Mouse (Mus musculus): ENCODE results near the gene Tfip11. TPM values are rescaled to one million over a fixed set of nuclear protein-coding genes. Genes with fewer than 3 reads are reported as not detected.
A peak's percentile ranks its signal among the peaks of the same experiment; 100 is the strongest.

Tfip11 gene
- polyA plus RNA-seq, 1 experiment from 2014 or later = 30.9 TPM

- Histone ChIP-seq H3K9me3 (no peaks in the 10 kb centered on the region), H3K36me3 (peaks cover 69% of the 10 kb centered on the region), H3K27me3 (no peaks in the 10 kb centered on the region), H3K9ac (no peak overlapping the region), H3K4me1 (replicated peaks) (peaks cover 25% of the 10 kb centered on the region), H3K4me2 (no peak overlapping the region), H3K4me3 (no peak overlapping the region), H3K27ac (replicated peaks) (no peak overlapping the region)
- no peak for ATAC-seq (ENCODE audit: low FRiP score, low read depth)
- 94% methylated on average over 14 of the region's 14 CpGs for WGBS
These were observed 3.8 kb downstream of the Tfip11 start for GRCm38 (mm10) chr5:112329805-112330564.

GRCm38 (mm10) chr5:112335473-112335872, 9.3 kb downstream of the Tfip11 start:
- Histone ChIP-seq H3K4me2 (no peak overlapping the region), H3K9ac (no peak overlapping the region), H3K27ac (replicated peaks) (no peak overlapping the region), H3K4me3 (no peak overlapping the region), H3K4me1 (replicated peaks) (no peaks in the 10 kb centered on the region), H3K9me3 (no peaks in the 10 kb centered on the region), H3K27me3 (no peaks in the 10 kb centered on the region), H3K36me3 (peaks cover 84% of the 10 kb centered on the region)
- no peak; the same call in 1 of the 2 replicates for ATAC-seq (ENCODE audit: low FRiP score, low read depth)
- 33% methylated on average over 2 of the region's 2 CpGs for WGBS

- H3K27ac ChIP-seq (replicated peaks) = no peak overlapping the region
- H3K4me3 ChIP-seq = no peak overlapping the region
- H3K9ac ChIP-seq = no peak overlapping the region
- peaks cover 69% of the 10 kb centered on the region for H3K36me3 ChIP-seq
- no peak for ATAC-seq (ENCODE audit: low FRiP score, low read depth)
- H3K27me3 ChIP-seq = no peaks in the 10 kb centered on the region
- WGBS = 92% methylated on average over 22 of the region's 22 CpGs
- no peak overlapping the region for H3K4me2 ChIP-seq
- H3K9me3 ChIP-seq = no peaks in the 10 kb centered on the region
- H3K4me1 ChIP-seq (replicated peaks) = peaks cover 6% of the 10 kb centered on the region
These were observed 10.8 kb downstream of the Tfip11 start for GRCm38 (mm10) chr5:112337004-112337403.

- H3K4me2 ChIP-seq = no peak overlapping the region
- peaks cover 23% of the 10 kb centered on the region for H3K4me1 ChIP-seq (replicated peaks)
- H3K36me3 ChIP-seq = peaks cover 47% of the 10 kb centered on the region
- no peaks in the 10 kb centered on the region for H3K9me3 ChIP-seq
- WGBS = 70% methylated on average over 7 of the region's 7 CpGs
- no peak for ATAC-seq (ENCODE audit: low FRiP score, low read depth)
- H3K27ac ChIP-seq (replicated peaks) = no peak overlapping the region
- no peak overlapping the region for H3K4me3 ChIP-seq
- no peaks in the 10 kb centered on the region for H3K27me3 ChIP-seq
- no peak overlapping the region for H3K9ac ChIP-seq
These were observed 13.1 kb downstream of the Tfip11 start for GRCm38 (mm10) chr5:112339215-112339614.

GRCm38 (mm10) chr5:112342463-112343204, 16.5 kb downstream of the Tfip11 start, which contains the start of the genes Srrd and Hps4:
Gene Srrd, minus strand, starts transcription at chr5:112343040.
Gene Hps4, plus strand, starts transcription at chr5:112343083.
- Histone ChIP-seq H3K9ac (peak within 1 kb of the TSS; percentile 69), H3K4me2 (peak within 1 kb of the TSS; percentile 79), H3K9me3 (no peaks in the 10 kb centered on the region), H3K36me3 (peaks cover 18% of the 10 kb centered on the region), H3K4me3 (peak within 1 kb of the TSS; percentile 71), H3K4me1 (replicated peaks) (peaks cover 47% of the 10 kb centered on the region), H3K27ac (replicated peaks) (peak within 1 kb of the TSS; percentile 63), H3K27me3 (no peaks in the 10 kb centered on the region)
- peak; percentile 74 for ATAC-seq (ENCODE audit: low FRiP score, low read depth)
- WGBS = 1% methylated on average over 64 of the region's 64 CpGs

- peak; percentile 73 for ATAC-seq (ENCODE audit: low FRiP score, low read depth)
- peaks cover 47% of the 10 kb centered on the region for H3K4me1 ChIP-seq (replicated peaks)
- peaks cover 17% of the 10 kb centered on the region for H3K36me3 ChIP-seq
- peak overlapping the region; percentile 53 for H3K27ac ChIP-seq (replicated peaks)
- peak overlapping the region; percentile 69 for H3K9ac ChIP-seq
- no peaks in the 10 kb centered on the region for H3K9me3 ChIP-seq
- H3K27me3 ChIP-seq = no peaks in the 10 kb centered on the region
- H3K4me3 ChIP-seq = peak overlapping the region; percentile 71
- 0% methylated on average over 24 of the region's 24 CpGs for WGBS
- H3K4me2 ChIP-seq = peak overlapping the region; percentile 79
These were observed 17.0 kb downstream of the Tfip11 start for GRCm38 (mm10) chr5:112343205-112343595.

GRCm38 (mm10) chr5:112344092-112344960, 18.2 kb downstream of the Tfip11 start:
- Histone ChIP-seq H3K27ac (replicated peaks) (no peak overlapping the region), H3K36me3 (peaks cover 16% of the 10 kb centered on the region), H3K9ac (no peak overlapping the region), H3K4me1 (replicated peaks) (peaks cover 47% of the 10 kb centered on the region), H3K4me2 (no peak overlapping the region), H3K4me3 (no peak overlapping the region), H3K9me3 (no peaks in the 10 kb centered on the region), H3K27me3 (no peaks in the 10 kb centered on the region)
- ATAC-seq (ENCODE audit: low FRiP score, low read depth) = no peak
- 75% methylated on average over 6 of the region's 6 CpGs for WGBS

- Histone ChIP-seq H3K27ac (replicated peaks) (no peak overlapping the region), H3K4me3 (no peak overlapping the region)
- WGBS = 83% methylated on average over 16 of the region's 16 CpGs
These were observed 20.2 kb downstream of the Tfip11 start for GRCm38 (mm10) chr5:112346211-112346965.

GRCm38 (mm10) chr5:112349169-112349568, 23.0 kb downstream of the Tfip11 start:
- no peak overlapping the region for H3K4me2 ChIP-seq
- H3K4me1 ChIP-seq (replicated peaks) = peaks cover 25% of the 10 kb centered on the region
- no peaks in the 10 kb centered on the region for H3K9me3 ChIP-seq
- ATAC-seq (ENCODE audit: low FRiP score, low read depth) = no peak
- no peak overlapping the region for H3K9ac ChIP-seq
- 82% methylated on average over 8 of the region's 8 CpGs for WGBS
- no peak overlapping the region for H3K4me3 ChIP-seq
- H3K36me3 ChIP-seq = peaks cover 34% of the 10 kb centered on the region
- H3K27me3 ChIP-seq = no peaks in the 10 kb centered on the region
- no peak overlapping the region for H3K27ac ChIP-seq (replicated peaks)

More at GRCm38 (mm10) chr5:112346211-112346965, 20.2 kb downstream of the Tfip11 start:
- no peaks in the 10 kb centered on the region for H3K27me3 ChIP-seq
- H3K4me1 ChIP-seq (replicated peaks) = peaks cover 47% of the 10 kb centered on the region
- peaks cover 31% of the 10 kb centered on the region for H3K36me3 ChIP-seq
- H3K9ac ChIP-seq = no peak overlapping the region
- H3K9me3 ChIP-seq = no peaks in the 10 kb centered on the region
- no peak for ATAC-seq (ENCODE audit: low FRiP score, low read depth)
- H3K4me2 ChIP-seq = no peak overlapping the region

GRCm38 (mm10) chr5:112355493-112355892, 29.3 kb downstream of the Tfip11 start:
- 94% methylated on average over 6 of the region's 6 CpGs for WGBS
- no peaks in the 10 kb centered on the region for H3K27me3 ChIP-seq
- no peak overlapping the region for H3K4me3 ChIP-seq
- ATAC-seq (ENCODE audit: low FRiP score, low read depth) = no peak
- no peak overlapping the region for H3K9ac ChIP-seq
- H3K4me2 ChIP-seq = no peak overlapping the region
- H3K4me1 ChIP-seq (replicated peaks) = no peaks in the 10 kb centered on the region
- no peaks in the 10 kb centered on the region for H3K9me3 ChIP-seq
- H3K36me3 ChIP-seq = peaks cover 23% of the 10 kb centered on the region
- no peak overlapping the region for H3K27ac ChIP-seq (replicated peaks)

- Histone ChIP-seq H3K27me3 (no peaks in the 10 kb centered on the region), H3K36me3 (peaks cover 20% of the 10 kb centered on the region), H3K4me1 (replicated peaks) (no peaks in the 10 kb centered on the region), H3K9me3 (no peaks in the 10 kb centered on the region), H3K4me3 (no peak within 1 kb of the TSS), H3K9ac (no peak within 1 kb of the TSS), H3K27ac (replicated peaks) (no peak within 1 kb of the TSS), H3K4me2 (no peak within 1 kb of the TSS)
- no peak for ATAC-seq (ENCODE audit: low FRiP score, low read depth)
- 63% methylated on average over 13 of the region's 13 CpGs for WGBS
These were observed 29.8 kb downstream of the Tfip11 start, which contains the start of gene Gm6583 for GRCm38 (mm10) chr5:112355910-112356309. Gene Gm6583, minus strand, starts transcription at chr5:112356033.
